Mouse (Mus musculus) spleen, embryonic (tissue): Measurements from ENCODE around the gene Vegfc.

ENCODE experiments used
- CTCF ChIA-PET: fragments of 350-600 bp; sonication (Branson Sonifier 250); formaldehyde crosslinking; loops from one replicate; lab custom pipeline; 2022; lab: Charles Lee

Gene Vegfc

DNA sequence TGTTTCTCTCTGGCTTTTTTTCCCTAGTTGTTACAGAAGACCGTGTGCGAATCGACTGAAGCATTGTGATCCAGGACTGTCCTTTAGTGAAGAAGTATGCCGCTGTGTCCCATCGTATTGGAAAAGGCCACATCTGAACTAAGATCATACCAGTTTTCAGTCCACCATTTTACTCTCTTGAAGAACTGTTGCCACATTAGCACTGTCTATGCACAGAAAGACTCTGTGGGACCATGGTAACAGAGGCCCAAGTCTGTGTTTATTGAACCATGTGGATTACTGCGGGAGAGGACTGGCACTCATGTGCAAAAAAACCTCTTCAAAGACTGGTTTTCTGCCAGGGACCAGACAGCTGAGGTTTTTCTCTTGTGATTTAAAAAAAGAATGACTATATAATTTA is 108.5 kb downstream of the Vegfc start:
- CTCF ChIA-PET = no interaction called here

DNA sequence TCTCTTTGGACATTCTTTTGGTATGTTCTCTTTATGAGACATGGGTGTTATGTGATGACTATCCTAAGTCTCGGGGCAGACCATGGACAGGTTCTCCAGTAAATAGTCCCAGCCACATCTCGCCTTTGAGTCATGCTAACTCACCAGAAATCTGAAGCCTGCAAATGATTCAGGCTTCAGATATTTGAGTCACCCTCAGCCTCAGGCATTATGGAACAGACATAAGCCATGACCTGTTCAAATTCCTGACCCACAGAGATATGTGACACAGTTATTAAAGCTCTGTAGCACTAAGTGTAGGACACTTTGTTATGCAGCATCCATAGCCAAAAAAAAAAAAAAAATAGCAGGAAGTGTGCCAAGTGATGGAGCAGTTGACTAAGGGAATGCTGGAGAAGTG is 138.8 kb downstream of the Vegfc start:
- CTCF ChIA-PET = no interaction called here

GRCm38 (mm10) chr8:54228801-54229204 is 151.4 kb downstream of the Vegfc start:
- CTCF ChIA-PET = no interaction called here

GRCm38 (mm10) chr8:54230638-54231037 is 153.2 kb downstream of the Vegfc start:
- CTCF ChIA-PET = no interaction called here

- CTCF ChIA-PET = no interaction called here
These were observed 155.9 kb downstream of the Vegfc start for GRCm38 (mm10) chr8:54233316-54233715.
